Comparison of ENCODE assay signal across 8 mouse cellular contexts in genomic region chr5:33393803-33394202, GRCm38 (mm10). TPM values are rescaled to one million over a fixed set of nuclear protein-coding genes. Genes with fewer than 3 reads are reported as not detected.
DNase-seq lines count a peak whose midpoint lies in the region; ATAC-seq lines count a peak whose summit lies in the region.

No protein-coding gene starts in this region.

- WGBS in hindbrain, embryonic 14.5 days = 18% methylated on average over 7 of the region's 7 CpGs

- peaks cover 23% of the 10 kb centered on the region for H3K36me3 ChIP-seq in hindbrain, embryonic 14.5 days (replicated peaks; ENCODE audit: control insufficient read depth, insufficient read depth)

- DNase-seq in NIH3T3 (ENCODE audit: low read depth) = peak; percentile 90
- DNase-seq in cerebellum, adult 8-10 months = peak; percentile 59
- DNase-seq in hindbrain, embryonic 14.5 days (ENCODE audit: low spot score) = peak; percentile 88
- peak; percentile 77 to 78 for DNase-seq in layer of hippocampus, postnatal 36 days
- DNase-seq in lung, postnatal 36 days = peak; percentile 84
- DNase-seq in right cerebral cortex, adult 18-20 months = peak; percentile 82
- peak; percentile 53 to 75 for DNase-seq in urinary bladder, postnatal 36 days (ENCODE audit: low spot score in 2 of 2)

- H3K9ac ChIP-seq in hindbrain, embryonic 14.5 days = no peak overlapping the region

- H3K4me2 ChIP-seq in hindbrain, embryonic 14.5 days (replicated peaks) = no peak overlapping the region

- peaks cover 3% of the 10 kb centered on the region; the same call in 1 of the 2 replicates for H3K4me1 ChIP-seq in hindbrain, embryonic 14.5 days (replicated peaks; ENCODE audit: control insufficient read depth, insufficient read depth, low read length)

- ATAC-seq in frontal cortex, adult (ENCODE audit: low TSS enrichment) = peak; percentile 94
- ATAC-seq in hindbrain, embryonic 14.5 days (ENCODE audit: low FRiP score) = peak; percentile 68; the same call in 1 of the 2 replicates

- H3K27ac ChIP-seq in hindbrain, embryonic 14.5 days = no peak overlapping the region

- H3K9me3 ChIP-seq in hindbrain, embryonic 14.5 days (ENCODE audit: control insufficient read depth, low read length) = no peaks in the 10 kb centered on the region

- no peaks in the 10 kb centered on the region for H3K27me3 ChIP-seq in hindbrain, embryonic 14.5 days (ENCODE audit: control insufficient read depth, insufficient read depth, low read length)

- no peak overlapping the region for H3K4me3 ChIP-seq in hindbrain, embryonic 14.5 days (replicated peaks; ENCODE audit: low read length)

RNA-seq across cellular contexts. Expression of gene Uvssa, which starts 15.5 kb away (rescaled TPM):
- 5.6 and 8.3 TPM in 2 replicates for polyA plus RNA-seq in hindbrain, embryonic 14.5 days (2014; fragmentation: Nextera tagmentation; extraction: Ambion mirVana)
- total RNA-seq in layer of hippocampus, postnatal 36 days (2021) = 1 to 10 TPM; 5.5 to 5.6 TPM

RNA-seq across cellular contexts. Expression of gene Nkx1-1, which starts 40.0 kb away (rescaled TPM):
- polyA plus RNA-seq in hindbrain, embryonic 14.5 days (2014; fragmentation: Nextera tagmentation; extraction: Ambion mirVana) = 0.80 and 0.96 TPM in 2 replicates
- total RNA-seq in layer of hippocampus, postnatal 36 days (2021) = not detected

RNA-seq across cellular contexts. Expression of gene Maea, which starts 58.5 kb away (rescaled TPM):
- 123 and 136 TPM in 2 replicates for polyA plus RNA-seq in hindbrain, embryonic 14.5 days (2014; fragmentation: Nextera tagmentation; extraction: Ambion mirVana)
- total RNA-seq in layer of hippocampus, postnatal 36 days (2021) = 10 to 100 TPM; 97.2 to 99.3 TPM
